Mouse (Mus musculus) brown adipose tissue, adult 24 weeks (tissue): ENCODE measurements around the gene Sgsh. TPM values are rescaled to one million over a fixed set of nuclear protein-coding genes. Genes with fewer than 3 reads are reported as not detected.

Experiments used
- H3K27ac ChIP-seq: fragments of 200-500 bp; replicated peaks from 2 replicates; pipeline ENCODE4 v1.5.1; 2012; ENCODE audit warnings: low read depth, mild to moderate bottlenecking, low read length
- H3K4me1 ChIP-seq: fragments of 200-500 bp; 2 replicates; pipeline ENCODE4 v1.6.1; 2012; ENCODE audit warnings: low read length, mixed read lengths; ENCODE audit not compliant: control insufficient read depth, insufficient read depth, insufficient read length
- H3K4me3 ChIP-seq: fragments of 200-500 bp; 2 replicates; pipeline ENCODE4 v1.5.1; 2012; ENCODE audit warnings: low read depth, mild to moderate bottlenecking, low read length, moderate library complexity; ENCODE audit not compliant: insufficient read depth
- polyA plus RNA-seq: library from polyadenylated mRNA; stranded (reverse); fragments of >200 nt; gene quantifications from 2 replicates; pipeline ENCODE4 v1.2.4, GENCODE M21; 2012; ENCODE audit not compliant: missing spikeins, insufficient read depth, insufficient read length

Sgsh gene
- polyA plus RNA-seq, 1 experiment, result 7.7 TPM

- no peak overlapping the region for H3K4me3 ChIP-seq
- no peak overlapping the region for H3K27ac ChIP-seq
- H3K4me1 ChIP-seq, result no peaks in the 10 kb centered on the region
These were observed 10.5 kb downstream of the Sgsh start for GRCm38 (mm10) chr11:119344865-119345264.

- H3K4me3 ChIP-seq, result no peak overlapping the region
- no peaks in the 10 kb centered on the region for H3K4me1 ChIP-seq
- no peak overlapping the region for H3K27ac ChIP-seq
These were observed 11.2 kb downstream of the Sgsh start for GRCm38 (mm10) chr11:119344178-119344577.

- no peaks in the 10 kb centered on the region for H3K4me1 ChIP-seq
- H3K27ac ChIP-seq, result no peak overlapping the region
These were observed 15.7 kb downstream of the Sgsh start for GRCm38 (mm10) chr11:119339637-119340036.

GRCm38 (mm10) chr11:119339179-119339578 lies 16.2 kb downstream of the Sgsh start:
- H3K27ac ChIP-seq, result no peak overlapping the region

More at GRCm38 (mm10) chr11:119339637-119340036, 15.7 kb downstream of the Sgsh start:
- H3K4me3 ChIP-seq, result no peak overlapping the region

GRCm38 (mm10) chr11:119338271-119339059 lies 16.9 kb downstream of the Sgsh start:
- Histone ChIP-seq H3K4me1 (no peaks in the 10 kb centered on the region), H3K4me3 (no peak overlapping the region), H3K27ac (no peak overlapping the region)

More at GRCm38 (mm10) chr11:119339179-119339578, 16.2 kb downstream of the Sgsh start:
- H3K4me3 ChIP-seq, result no peak overlapping the region
- H3K4me1 ChIP-seq, result no peaks in the 10 kb centered on the region

- Histone ChIP-seq H3K27ac (no peak overlapping the region), H3K4me1 (no peaks in the 10 kb centered on the region), H3K4me3 (no peak overlapping the region)
These were observed 23.4 kb downstream of the Sgsh start for GRCm38 (mm10) chr11:119331970-119332369.

- no peaks in the 10 kb centered on the region for H3K4me1 ChIP-seq
- H3K4me3 ChIP-seq, result no peak overlapping the region
- no peak overlapping the region for H3K27ac ChIP-seq
These were observed 24.7 kb downstream of the Sgsh start for GRCm38 (mm10) chr11:119330592-119330991.

- H3K4me1 ChIP-seq, result no peaks in the 10 kb centered on the region
- no peak overlapping the region for H3K4me3 ChIP-seq
- no peak overlapping the region for H3K27ac ChIP-seq
These were observed 30.3 kb downstream of the Sgsh start for GRCm38 (mm10) chr11:119325068-119325467.

- no peak overlapping the region for H3K27ac ChIP-seq
- H3K4me1 ChIP-seq, result no peaks in the 10 kb centered on the region
- H3K4me3 ChIP-seq, result no peak overlapping the region
These were observed 32.8 kb downstream of the Sgsh start for GRCm38 (mm10) chr11:119322521-119322920.

- no peak overlapping the region for H3K4me3 ChIP-seq
- H3K4me1 ChIP-seq, result no peaks in the 10 kb centered on the region
- no peak overlapping the region for H3K27ac ChIP-seq
These were observed 38.6 kb downstream of the Sgsh start for GRCm38 (mm10) chr11:119316720-119317119.

- H3K27ac ChIP-seq, result no peak overlapping the region
These were observed 40.9 kb downstream of the Sgsh start for GRCm38 (mm10) chr11:119314252-119314936.

GRCm38 (mm10) chr11:119310621-119311020 lies 44.7 kb downstream of the Sgsh start:
- Histone ChIP-seq H3K4me1 (no peaks in the 10 kb centered on the region), H3K27ac (no peak overlapping the region), H3K4me3 (no peak overlapping the region)

More at GRCm38 (mm10) chr11:119314252-119314936, 40.9 kb downstream of the Sgsh start:
- Histone ChIP-seq H3K4me3 (no peak overlapping the region), H3K4me1 (no peaks in the 10 kb centered on the region)

- Histone ChIP-seq H3K27ac (no peak overlapping the region), H3K4me1 (no peaks in the 10 kb centered on the region), H3K4me3 (no peak overlapping the region)
These were observed 47.4 kb downstream of the Sgsh start for GRCm38 (mm10) chr11:119307916-119308315.

GRCm38 (mm10) chr11:119307658-119307867 lies 47.8 kb downstream of the Sgsh start, which contains the start of gene Card14:
TSS of gene Card14 (plus strand) at chr11:119307768.
- Histone ChIP-seq H3K4me1 (no peaks in the 10 kb centered on the region), H3K4me3 (no peak within 1 kb of the TSS), H3K27ac (no peak within 1 kb of the TSS)

- H3K4me1 ChIP-seq, result no peaks in the 10 kb centered on the region
- H3K27ac ChIP-seq, result no peak overlapping the region
These were observed 48.3 kb downstream of the Sgsh start for GRCm38 (mm10) chr11:119306762-119307657.

More at GRCm38 (mm10) chr11:119306762-119307657, 48.3 kb downstream of the Sgsh start:
- H3K4me3 ChIP-seq, result no peak overlapping the region
